Mouse (Mus musculus) intestine, postnatal 0 days (tissue): ENCODE results near the gene Fam221b. TPM values are rescaled to one million over a fixed set of nuclear protein-coding genes. Genes with fewer than 3 reads are reported as not detected.

Source experiments
- ATAC-seq: fragments of 200-750 bp; cut with Nextera tagmentation; 2 replicates; pipeline ENCODE4 v1.8.0; 2017; ENCODE audit warnings: mild to moderate bottlenecking, moderate TSS enrichment, moderate library complexity
- H3K27ac ChIP-seq: fragments of 300-500 bp; sonication (generic); 2 replicates; pipeline ENCODE4 v1.5.1; 2014; ENCODE audit warnings: mild to moderate bottlenecking, low read depth, low read length, moderate library complexity
- H3K27me3 ChIP-seq: fragments of 300-500 bp; sonication (generic); replicated peaks from 2 replicates; pipeline ENCODE4 v1.6.1; 2014; ENCODE audit warnings: low read length, mixed read lengths; ENCODE audit not compliant: control insufficient read depth, insufficient read depth
- H3K36me3 ChIP-seq: fragments of 300-500 bp; sonication (generic); 2 replicates; pipeline ENCODE4 v1.6.1; 2014; ENCODE audit warnings: mild to moderate bottlenecking, moderate library complexity; ENCODE audit not compliant: control insufficient read depth, insufficient read depth
- H3K4me1 ChIP-seq: fragments of 300-500 bp; sonication (generic); replicated peaks from 2 replicates; pipeline ENCODE4 v1.6.1; 2014; ENCODE audit warnings: antibody characterized with exemption, low read length, mixed read lengths; ENCODE audit not compliant: control insufficient read depth, insufficient read depth
- H3K4me2 ChIP-seq: fragments of 300-500 bp; sonication (generic); replicated peaks from 2 replicates; pipeline ENCODE4 v1.6.1; 2014; ENCODE audit warnings: low read depth, mild to moderate bottlenecking, moderate library complexity
- H3K4me3 ChIP-seq: fragments of 300-500 bp; sonication (generic); 2 replicates; pipeline ENCODE4 v1.5.1; 2014; ENCODE audit warnings: low read depth, low read length
- H3K9ac ChIP-seq: fragments of 300-500 bp; sonication (generic); 2 replicates; pipeline ENCODE4 v1.6.1; 2014; ENCODE audit warnings: mild to moderate bottlenecking, low read depth, low read length
- H3K9me3 ChIP-seq: fragments of 300-500 bp; sonication (generic); 2 replicates; pipeline ENCODE4 v1.6.1; 2016; ENCODE audit warnings: mixed run types; ENCODE audit not compliant: control insufficient read depth
- CTCF ChIP-seq: sonication (generic); IDR thresholded peaks from 2 replicates; pipeline ENCODE4 v1.5.1; 2016; ENCODE audit warnings: low read depth, mild to moderate bottlenecking, control low read depth, antibody characterized with exemption, moderate library complexity
- WGBS: fragments of 180-500 bp; shearing (Covaris S2); extraction: QIAGEN DNeasy Blood & Tissue Kit; methylation state at CpG from one replicate; pipeline ENCODE4 v1.1.7; 2014; 5-methylcytosine and 5-hydroxymethylcytosine counted together
- polyA plus RNA-seq: library from polyadenylated mRNA; unstranded; fragments of >200 nt; fragmentation: Nextera tagmentation; extraction: Ambion mirVana; gene quantifications from 2 replicates; pipeline ENCODE4 v1.2.1, GENCODE M21; 2015

Fam221b gene
- polyA plus RNA-seq, 1 experiment from 2014 or later: 6.0 TPM

DNA sequence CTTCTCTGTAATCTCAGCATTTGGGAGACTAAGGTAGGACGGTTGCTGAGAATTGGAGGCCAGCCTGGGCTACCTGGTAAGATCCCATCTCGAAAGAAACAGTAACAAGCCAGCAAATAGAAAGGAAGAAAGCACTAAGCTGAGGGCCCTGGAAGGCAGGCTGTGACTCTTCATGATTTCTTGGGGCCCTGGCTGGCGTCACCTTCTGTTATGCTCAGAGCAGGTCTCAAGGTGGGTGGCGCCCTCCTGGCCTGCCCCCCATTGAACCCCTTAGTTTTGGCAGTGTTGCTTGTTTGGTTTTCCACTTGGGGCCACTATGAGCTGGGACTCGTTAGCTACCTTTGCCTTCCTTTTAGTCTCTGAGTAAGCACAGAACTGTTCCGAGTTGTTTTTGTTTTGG lies 32.2 kb downstream of the Fam221b start:
- no peak overlapping the region for H3K4me2 ChIP-seq
- H3K9ac ChIP-seq: no peak overlapping the region
- TF ChIP-seq CTCF: no peak
- H3K36me3 ChIP-seq: no peaks in the 10 kb centered on the region
- no peak overlapping the region for H3K4me3 ChIP-seq
- no peaks in the 10 kb centered on the region for H3K4me1 ChIP-seq
- no peaks in the 10 kb centered on the region for H3K9me3 ChIP-seq
- H3K27ac ChIP-seq: no peak overlapping the region
- ATAC-seq: no peak
- 75% methylated on average over 6 of the region's 6 CpGs for WGBS
- H3K27me3 ChIP-seq: peaks cover 8% of the 10 kb centered on the region; the same call in 1 of the 2 replicates

DNA sequence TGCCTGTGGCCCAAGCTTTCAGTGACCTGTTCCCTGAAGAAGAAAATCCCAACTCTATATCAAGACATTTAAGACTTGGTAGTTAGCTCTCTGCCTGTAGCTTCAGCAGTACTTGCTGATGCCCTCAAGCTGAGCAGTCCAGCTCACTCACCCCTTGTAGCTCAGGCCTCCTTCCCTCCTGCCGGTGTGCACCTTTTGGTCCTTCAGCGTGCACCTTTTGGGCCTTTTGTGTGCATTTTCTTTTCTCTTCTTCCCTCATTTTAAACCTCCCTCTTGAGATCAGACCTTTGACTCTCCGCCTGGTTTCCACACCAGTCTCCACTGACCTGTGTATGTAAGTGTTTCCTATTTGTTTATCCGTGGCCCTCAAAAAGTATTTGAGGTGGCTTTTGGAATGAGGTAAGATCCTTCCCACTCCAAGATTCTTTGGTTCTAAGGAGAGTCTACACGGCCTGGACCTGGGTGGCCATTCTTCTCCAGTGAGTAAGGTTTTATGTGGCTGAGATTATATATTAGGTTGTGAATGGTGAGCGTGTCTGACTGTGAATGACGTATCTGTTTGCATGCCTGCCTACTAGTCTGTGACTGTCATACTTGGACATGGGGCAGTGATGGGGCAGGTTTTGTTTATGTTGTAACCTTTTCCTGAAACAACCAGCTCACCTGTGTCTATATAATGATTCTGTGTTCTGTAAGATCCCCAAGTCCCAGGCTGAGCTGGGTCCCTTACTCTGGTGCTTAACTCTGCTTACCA lies 34.1 kb downstream of the Fam221b start:
- no peak for TF ChIP-seq CTCF
- H3K4me3 ChIP-seq: no peak overlapping the region
- 87% methylated on average over 7 of the region's 7 CpGs for WGBS
- H3K9ac ChIP-seq: no peak overlapping the region
- no peaks in the 10 kb centered on the region for H3K36me3 ChIP-seq
- no peak overlapping the region for H3K27ac ChIP-seq
- no peak overlapping the region for H3K4me2 ChIP-seq
- H3K4me1 ChIP-seq: no peaks in the 10 kb centered on the region
- H3K9me3 ChIP-seq: no peaks in the 10 kb centered on the region
- H3K27me3 ChIP-seq: peaks cover 16% of the 10 kb centered on the region; the same call in 1 of the 2 replicates
- no peak for ATAC-seq

DNA sequence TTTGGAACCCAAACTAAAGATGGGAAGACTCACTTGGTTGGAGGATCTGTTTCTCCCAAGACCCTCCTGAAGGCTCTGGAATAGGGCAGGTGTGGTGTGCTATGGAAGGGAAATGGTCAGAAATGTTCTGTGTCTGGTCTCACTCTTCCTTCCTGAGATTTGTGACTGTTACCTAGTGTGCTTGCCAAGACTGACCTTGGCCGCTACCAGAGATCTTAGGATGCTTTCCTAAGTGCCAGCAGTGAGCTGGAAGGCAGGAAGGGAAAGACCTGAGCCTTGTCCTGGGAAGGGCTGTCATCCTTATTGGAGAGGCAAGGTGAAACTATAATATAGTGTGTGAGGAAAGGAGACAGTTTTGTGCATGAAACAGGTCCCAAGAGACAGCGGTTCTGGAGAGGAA lies 35.2 kb downstream of the Fam221b start:
- peaks cover 16% of the 10 kb centered on the region; the same call in 1 of the 2 replicates for H3K27me3 ChIP-seq
- no peak overlapping the region for H3K4me3 ChIP-seq
- no peak for ATAC-seq
- no peak overlapping the region for H3K9ac ChIP-seq
- no peak for TF ChIP-seq CTCF
- no peaks in the 10 kb centered on the region for H3K9me3 ChIP-seq
- 97% methylated on average over 2 of the region's 2 CpGs for WGBS
- no peaks in the 10 kb centered on the region for H3K4me1 ChIP-seq
- no peak overlapping the region for H3K27ac ChIP-seq
- no peak overlapping the region for H3K4me2 ChIP-seq
- H3K36me3 ChIP-seq: no peaks in the 10 kb centered on the region

- no peaks in the 10 kb centered on the region for H3K36me3 ChIP-seq
- no peak for ATAC-seq
- 87% methylated on average over 8 of the region's 8 CpGs for WGBS
These were observed 35.6 kb downstream of the Fam221b start for GRCm38 (mm10) chr4:43633296-43633695.

GRCm38 (mm10) chr4:43631956-43632920 lies 36.7 kb downstream of the Fam221b start:
- Histone ChIP-seq H3K27ac (peak overlapping the region; percentile 75; the same call in 1 of the 2 replicates), H3K9ac (peak overlapping the region; percentile 69)
- ATAC-seq: no peak; the same call in 1 of the 2 replicates

More at GRCm38 (mm10) chr4:43633296-43633695, 35.6 kb downstream of the Fam221b start:
- Histone ChIP-seq H3K4me1 (no peaks in the 10 kb centered on the region), H3K4me3 (no peak overlapping the region), H3K4me2 (no peak overlapping the region), H3K27me3 (peaks cover 16% of the 10 kb centered on the region; the same call in 1 of the 2 replicates), H3K27ac (no peak overlapping the region), H3K9ac (no peak overlapping the region), H3K9me3 (no peaks in the 10 kb centered on the region)
- TF ChIP-seq CTCF: no peak

More at GRCm38 (mm10) chr4:43631956-43632920, 36.7 kb downstream of the Fam221b start:
- no peaks in the 10 kb centered on the region for H3K4me1 ChIP-seq
- H3K36me3 ChIP-seq: no peaks in the 10 kb centered on the region
- H3K4me2 ChIP-seq: peak overlapping the region; percentile 82
- peak overlapping the region; percentile 56 for H3K4me3 ChIP-seq
- H3K9me3 ChIP-seq: no peaks in the 10 kb centered on the region
- H3K27me3 ChIP-seq: peaks cover 16% of the 10 kb centered on the region; the same call in 1 of the 2 replicates
- TF ChIP-seq CTCF: no peak
- WGBS: 57% methylated on average over 42 of the region's 42 CpGs
